Mouse (Mus musculus): ENCODE results near the gene Gm20388. TPM values are rescaled to one million over a fixed set of nuclear protein-coding genes. Genes with fewer than 3 reads are reported as not detected.

The Gm20388 gene
- total RNA-seq, 2 experiments from 2014 or later = 18.6 TPM; not detected in 1

- DNase-seq (ENCODE audit: low spot score in 2 of 2) = no peak
- intact Hi-C loops (cut with DNase I) = loop anchor here (5.0 kb wide), 2 partner anchors 101 to 186 kb away; no protein-coding TSS in a partner anchor
Observed at GRCm38 (mm10) chr8:121073174-121074107, 1162.8 kb downstream of the Gm20388 start.

- DNase-seq (ENCODE audit: low spot score in 2 of 2) = no peak
- intact Hi-C loops (cut with DNase I) = loop anchor here (5.0 kb wide), 2 partner anchors 102 to 187 kb away; no protein-coding TSS in a partner anchor
Observed at GRCm38 (mm10) chr8:121074108-121074847, 1163.6 kb downstream of the Gm20388 start.

- DNase-seq (ENCODE audit: low spot score in 2 of 2) = no peak
- intact Hi-C loops (cut with DNase I) = loop anchor here (5.0 kb wide), 2 partner anchors 102 to 187 kb away; no protein-coding TSS in a partner anchor
Observed at GRCm38 (mm10) chr8:121074848-121075145, 1164.2 kb downstream of the Gm20388 start.

- no peak for DNase-seq (ENCODE audit: low spot score in 2 of 2)
- intact Hi-C loops (cut with DNase I) = no loop called here
Observed at GRCm38 (mm10) chr8:121075936-121076335, 1165.3 kb downstream of the Gm20388 start.

GRCm38 (mm10) chr8:121076555-121076954 is 1165.9 kb downstream of the Gm20388 start:
- DNase-seq (ENCODE audit: low spot score in 2 of 2) = no peak
- intact Hi-C loops (cut with DNase I) = no loop called here

- intact Hi-C loops (cut with DNase I) = no loop called here
Observed at GRCm38 (mm10) chr8:121078721-121079120, 1168.1 kb downstream of the Gm20388 start.

GRCm38 (mm10) chr8:121079201-121079600 is 1168.6 kb downstream of the Gm20388 start:
- no peak for DNase-seq (ENCODE audit: low spot score in 2 of 2)
- intact Hi-C loops (cut with DNase I) = no loop called here

More at GRCm38 (mm10) chr8:121078721-121079120, 1168.1 kb downstream of the Gm20388 start:
- DNase-seq (ENCODE audit: low spot score in 2 of 2) = no peak

- no peak for DNase-seq (ENCODE audit: low spot score in 2 of 2)
- intact Hi-C loops (cut with DNase I) = no loop called here
Observed at GRCm38 (mm10) chr8:121079944-121080343, 1169.3 kb downstream of the Gm20388 start.

GRCm38 (mm10) chr8:121080361-121081090 is 1169.9 kb downstream of the Gm20388 start:
- DNase-seq (ENCODE audit: low spot score in 2 of 2) = no peak
- intact Hi-C loops (cut with DNase I) = no loop called here

- DNase-seq (ENCODE audit: low spot score in 2 of 2) = no peak
- intact Hi-C loops (cut with DNase I) = no loop called here
Observed at GRCm38 (mm10) chr8:121081398-121081797, 1170.8 kb downstream of the Gm20388 start.

GRCm38 (mm10) chr8:121082218-121083092 is 1171.8 kb downstream of the Gm20388 start:
- DNase-seq (ENCODE audit: low spot score in 2 of 2) = no peak
- intact Hi-C loops (cut with DNase I) = no loop called here

GRCm38 (mm10) chr8:121083093-121083935 is 1172.7 kb downstream of the Gm20388 start:
- DNase-seq (ENCODE audit: low spot score in 2 of 2) = no peak
- intact Hi-C loops (cut with DNase I) = no loop called here

GRCm38 (mm10) chr8:121083936-121084209 is 1173.2 kb downstream of the Gm20388 start:
- intact Hi-C loops (cut with DNase I) = no loop called here
- DNase-seq (ENCODE audit: low spot score in 2 of 2) = no peak

- no peak for DNase-seq (ENCODE audit: low spot score in 2 of 2)
- intact Hi-C loops (cut with DNase I) = no loop called here
Observed at GRCm38 (mm10) chr8:121084210-121084951, 1173.7 kb downstream of the Gm20388 start, which contains the start of gene Foxf1. Gene Foxf1, plus strand, starts transcription at chr8:121084386.

- intact Hi-C loops (cut with DNase I) = loop anchor here (5.0 kb wide), 1 partner anchor 113 kb away; no protein-coding TSS in a partner anchor
- no peak for DNase-seq (ENCODE audit: low spot score in 2 of 2)
Observed at GRCm38 (mm10) chr8:121085011-121085410, 1174.4 kb downstream of the Gm20388 start.

- intact Hi-C loops (cut with DNase I) = loop anchor here (5.0 kb wide), 1 partner anchor 113 kb away; no protein-coding TSS in a partner anchor
Observed at GRCm38 (mm10) chr8:121085561-121085960, 1174.9 kb downstream of the Gm20388 start.

More at GRCm38 (mm10) chr8:121085561-121085960, 1174.9 kb downstream of the Gm20388 start:
- DNase-seq (ENCODE audit: low spot score in 2 of 2) = no peak
